In the genomic region with DNA sequence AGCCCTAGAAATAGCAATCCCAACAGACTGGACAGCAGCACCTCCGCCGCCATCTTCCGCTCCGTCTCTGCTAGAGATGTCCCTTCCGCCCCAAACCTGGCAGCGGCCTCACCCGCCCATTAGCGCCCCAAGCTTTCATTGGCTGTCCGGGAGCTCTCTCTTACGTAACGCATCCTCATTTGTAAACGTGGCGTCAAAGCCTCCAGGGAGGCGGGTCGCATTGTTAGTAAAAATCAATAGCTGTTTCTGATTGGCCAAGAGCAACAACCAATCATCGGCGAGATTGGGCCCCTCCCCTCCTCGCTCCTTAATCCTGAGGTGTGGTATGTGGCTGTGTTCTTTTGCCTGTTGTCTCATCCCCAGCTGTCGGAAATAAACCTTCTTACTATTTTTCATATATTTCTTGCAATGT, we compare ENCODE assay signal across 8 mouse cellular contexts. TPM values are rescaled to one million over a fixed set of nuclear protein-coding genes. Genes with fewer than 3 reads are reported as not detected.
DNase-seq lines count a peak whose midpoint lies in the region; ATAC-seq lines count a peak whose summit lies in the region.

A gene (minus strand): TSS at position 66 of the 412 bp plus-strand sequence.

- H3K27me3 ChIP-seq in heart, embryonic 10.5 days (ENCODE audit: insufficient read depth, poor library complexity, severe bottlenecking): no peaks in the 10 kb centered on the region
- no peaks in the 10 kb centered on the region for H3K27me3 ChIP-seq in kidney, embryonic 15.5 days

- peaks cover 31% of the 10 kb centered on the region for H3K36me3 ChIP-seq in heart, embryonic 10.5 days
- H3K36me3 ChIP-seq in kidney, embryonic 15.5 days: peaks cover 34% of the 10 kb centered on the region

- H3K4me3 ChIP-seq in heart, embryonic 10.5 days: peak within 1 kb of the TSS; percentile 82
- H3K4me3 ChIP-seq in kidney, embryonic 15.5 days (replicated peaks): peak within 1 kb of the TSS; percentile 95

- H3K9me3 ChIP-seq in heart, embryonic 10.5 days: no peaks in the 10 kb centered on the region
- no peaks in the 10 kb centered on the region for H3K9me3 ChIP-seq in kidney, embryonic 15.5 days (replicated peaks)

- H3K27ac ChIP-seq in heart, embryonic 10.5 days: peak within 1 kb of the TSS; percentile 77
- H3K27ac ChIP-seq in kidney, embryonic 15.5 days: no peak within 1 kb of the TSS

- peak; percentile 92 for ATAC-seq in erythroblast, adult 5-6 weeks (replicated peaks; ENCODE audit: low FRiP score, poor library complexity, severe bottlenecking)
- ATAC-seq in kidney, embryonic 15.5 days (replicated peaks; ENCODE audit: low FRiP score): peak; percentile 98
- peak; percentile 93 for ATAC-seq in monocyte, adult 5-6 weeks (replicated peaks; ENCODE audit: insufficient number of reproducible peaks, low FRiP score, low TSS enrichment, poor library complexity, severe bottlenecking)

- peak within 1 kb of the TSS; percentile 97 for H3K4me2 ChIP-seq in kidney, embryonic 15.5 days

- peaks cover 20% of the 10 kb centered on the region for H3K4me1 ChIP-seq in heart, embryonic 10.5 days
- H3K4me1 ChIP-seq in kidney, embryonic 15.5 days: peaks cover 23% of the 10 kb centered on the region

- under 1% methylated on average over 19 of the region's 19 CpGs for WGBS in heart, embryonic 10.5 days
- WGBS in kidney, embryonic 15.5 days: under 1% methylated on average over 19 of the region's 19 CpGs

- peak; percentile 95 to 96 for DNase-seq in B cell, adult 2 months
- peak; percentile 100 for DNase-seq in brain, adult 2 months (ENCODE audit: low read depth, low spot score)
- DNase-seq in heart, embryonic 10.5 days (ENCODE audit: low spot score): peak; percentile 99
- DNase-seq in liver: peak; percentile 96
- DNase-seq in spleen, postnatal 4 days (ENCODE audit: low spot score in 2 of 2): peak; percentile 95

- H3K9ac ChIP-seq in kidney, embryonic 15.5 days: peak within 1 kb of the TSS; percentile 77

RNA-seq across cellular contexts. Expression of the gene that starts here (rescaled TPM):
- 15.0 and 17.1 TPM in 2 replicates for total RNA-seq in erythroblast, adult 5-6 weeks (2015; ENCODE audit: low replicate concordance)
- total RNA-seq in erythroblast, adult 5-6 weeks (2017; ENCODE audit: low replicate concordance): 59.5 and 60.7 TPM in 2 replicates
- polyA plus RNA-seq in heart, embryonic 10.5 days (2016; fragmentation: Nextera tagmentation; extraction: Ambion mirVana): 44.4 and 48.8 TPM in 2 replicates
- 88.1 and 94.0 TPM in 2 replicates for polyA plus RNA-seq in kidney, embryonic 15.5 days (2015; fragmentation: Nextera tagmentation; extraction: Ambion mirVana)
- total RNA-seq in monocyte, adult 5-6 weeks (2017): 253 to 285 TPM (median 262 TPM) in 3 replicates
